Mouse (Mus musculus) thymus, adult 18-20 months (tissue): Measurements from ENCODE around the gene Siglecg.
A peak's percentile ranks its signal among the peaks of the same experiment; 100 is the strongest.
"Not testable (repeated sequence)": the region's sequence is repeated elsewhere in the genome, so short reads cannot be mapped to it uniquely, and the experiment has no call there.

Experiments
- DNase-seq, 2 experiments: peaks; one replicate each; pipeline ENCODE4 v3.0.0; 2022; ENCODE audit warnings: mixed read lengths in 2 of 2

Gene Siglecg

DNA sequence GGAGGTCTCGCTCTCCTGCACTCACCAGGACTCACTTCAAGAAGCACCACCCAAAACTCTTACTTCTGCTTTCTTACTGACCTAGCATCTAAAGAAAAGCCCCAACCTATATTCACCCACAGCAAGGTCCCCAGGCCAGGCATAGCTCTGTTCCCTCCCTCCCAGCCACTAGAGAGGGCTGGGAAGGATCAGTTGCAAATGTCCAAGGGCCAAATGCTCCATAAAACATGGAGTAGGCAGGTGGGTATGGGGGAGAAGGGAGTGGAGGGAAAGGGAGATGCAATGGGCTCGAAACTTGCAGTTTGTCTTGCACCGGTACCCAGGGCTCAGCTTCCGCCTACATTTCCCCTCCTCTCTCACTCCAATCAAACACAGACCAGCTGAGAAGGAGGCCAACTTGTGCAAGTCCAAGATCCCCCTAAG is at the start of gene Siglecg:
TSS of gene Siglecg (plus strand) at position 74 of the 423 bp plus-strand sequence.
- DNase-seq: no peak

DNA sequence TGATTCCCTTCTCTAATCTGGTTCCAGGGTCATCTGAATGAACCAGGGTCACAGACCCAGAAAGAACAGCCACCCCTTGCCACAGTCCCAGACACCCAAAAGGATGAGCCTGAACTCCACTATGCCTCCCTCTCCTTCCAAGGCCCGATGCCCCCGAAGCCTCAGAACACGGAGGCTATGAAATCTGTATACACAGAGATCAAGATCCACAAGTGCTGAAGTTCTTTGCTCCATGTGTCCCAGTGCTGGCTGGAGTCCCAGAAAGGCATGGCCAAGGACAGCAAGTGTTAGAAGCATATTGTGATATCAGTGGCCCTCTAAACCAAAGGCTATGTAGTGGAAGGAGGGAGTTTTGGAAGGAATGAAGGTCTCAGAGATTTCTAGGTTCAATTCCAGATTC is 49.4 kb upstream of the Siglecg start:
- no peak for DNase-seq

DNA sequence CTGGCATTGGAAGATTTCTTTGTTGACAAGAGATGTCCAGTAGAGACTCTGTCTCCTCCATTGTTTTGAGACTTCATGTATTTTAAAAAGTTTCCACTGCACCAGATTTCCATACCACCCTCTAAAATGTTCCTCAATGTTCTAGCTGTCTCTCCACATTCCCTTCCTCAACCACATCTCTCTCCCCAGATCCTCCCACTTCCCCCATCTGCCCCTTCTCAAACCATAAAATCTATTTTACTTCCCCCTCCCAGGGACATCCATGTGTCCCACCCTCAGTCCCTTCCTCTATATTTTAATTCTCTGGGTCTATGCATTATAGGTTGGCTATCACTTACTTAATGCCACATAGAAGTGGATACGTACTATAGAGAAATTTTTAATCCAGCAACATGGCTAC is 46.6 kb upstream of the Siglecg start:
- no peak for DNase-seq

DNA sequence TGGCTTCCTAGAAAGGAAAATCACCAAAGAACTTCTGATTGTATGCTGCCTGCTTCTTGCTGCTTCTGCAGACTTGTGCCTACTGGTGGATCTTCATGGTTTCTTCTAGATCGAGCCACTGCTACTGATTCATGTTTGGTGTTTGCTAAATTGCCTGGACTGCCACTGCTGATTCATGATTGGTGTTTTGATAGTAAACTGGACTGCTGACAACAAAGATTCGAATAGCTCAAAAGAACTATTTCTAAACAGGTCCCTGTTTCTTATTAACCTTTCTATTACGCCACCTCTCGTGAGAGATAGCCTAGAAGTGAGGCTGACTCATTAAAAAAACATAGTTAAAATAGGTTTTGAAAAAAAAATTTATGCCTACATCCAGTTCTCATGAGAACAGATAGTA is 46.0 kb upstream of the Siglecg start:
- no peak for DNase-seq

DNA sequence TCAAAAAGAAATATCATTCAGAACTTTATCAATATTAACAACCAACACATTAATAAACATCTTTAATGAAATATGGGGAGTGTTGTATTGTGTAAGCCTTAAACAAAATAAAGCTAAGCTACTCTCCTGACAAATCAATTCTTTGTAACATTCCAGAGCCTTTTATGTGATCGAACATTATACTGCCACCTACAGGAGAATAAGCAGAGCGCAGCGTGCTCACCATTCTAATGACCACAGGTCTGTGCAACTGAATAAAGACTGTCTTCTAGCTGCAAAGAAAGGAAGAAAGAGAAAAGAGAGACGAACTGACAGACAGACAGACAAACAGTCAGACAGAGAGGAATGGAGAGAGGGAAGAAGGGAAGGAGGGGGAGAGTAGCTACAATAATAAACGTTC is 29.8 kb upstream of the Siglecg start:
- DNase-seq: no peak

DNA sequence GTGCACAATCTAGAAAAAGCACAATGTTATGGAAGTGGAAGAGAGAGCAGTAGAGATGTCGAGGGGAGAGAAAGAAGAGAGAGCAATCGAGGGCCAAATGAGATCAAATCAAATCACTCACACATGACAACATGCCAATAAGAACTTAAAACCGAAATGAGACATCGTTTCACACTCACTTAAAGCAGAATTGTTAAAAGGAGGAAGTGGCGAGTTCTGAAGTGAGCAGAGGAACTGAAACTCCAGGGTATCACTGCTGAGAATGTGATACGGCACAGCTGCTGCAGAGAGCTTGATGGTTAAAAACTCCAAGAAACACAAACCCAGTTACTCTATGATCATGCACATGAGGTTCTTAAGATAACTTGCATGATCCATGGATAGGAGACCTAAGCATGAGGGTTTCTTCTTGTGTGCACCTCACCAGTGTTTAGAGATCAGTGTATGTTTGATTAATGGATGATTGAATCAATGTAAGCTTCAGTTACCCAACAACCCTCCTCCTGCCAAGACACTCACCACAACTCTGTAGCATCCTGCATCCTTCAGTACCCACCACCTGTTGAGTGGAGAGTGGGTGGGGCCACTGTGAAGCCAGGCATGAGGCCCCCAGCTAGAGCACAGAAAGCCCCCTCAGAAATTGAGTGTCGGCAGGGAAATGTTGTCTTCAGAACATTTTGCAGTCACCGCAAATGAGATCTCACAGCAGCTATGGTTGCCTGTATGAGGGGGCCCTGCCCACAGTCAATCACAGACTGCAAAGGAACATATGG is 15.5 kb upstream of the Siglecg start:
- no peak for DNase-seq

DNA sequence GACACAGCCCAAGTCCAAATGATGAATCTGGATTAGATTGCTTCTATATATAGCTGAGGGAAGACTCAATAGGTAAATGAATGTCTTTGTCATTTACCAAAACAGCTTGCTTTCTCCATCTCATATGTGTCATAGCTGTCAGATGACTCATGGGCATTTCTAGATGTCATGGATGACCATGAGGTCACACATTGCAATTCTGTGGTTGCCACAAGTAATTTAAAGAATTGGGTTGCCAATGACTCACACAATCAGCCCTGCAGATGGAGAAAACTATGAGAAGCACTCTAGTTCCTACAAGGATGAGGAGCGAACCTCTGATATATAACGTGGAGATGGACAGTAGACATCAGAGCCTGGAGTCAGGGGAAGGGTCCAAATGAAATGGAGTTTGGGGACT is 8.5 kb upstream of the Siglecg start:
- no peak for DNase-seq

DNA sequence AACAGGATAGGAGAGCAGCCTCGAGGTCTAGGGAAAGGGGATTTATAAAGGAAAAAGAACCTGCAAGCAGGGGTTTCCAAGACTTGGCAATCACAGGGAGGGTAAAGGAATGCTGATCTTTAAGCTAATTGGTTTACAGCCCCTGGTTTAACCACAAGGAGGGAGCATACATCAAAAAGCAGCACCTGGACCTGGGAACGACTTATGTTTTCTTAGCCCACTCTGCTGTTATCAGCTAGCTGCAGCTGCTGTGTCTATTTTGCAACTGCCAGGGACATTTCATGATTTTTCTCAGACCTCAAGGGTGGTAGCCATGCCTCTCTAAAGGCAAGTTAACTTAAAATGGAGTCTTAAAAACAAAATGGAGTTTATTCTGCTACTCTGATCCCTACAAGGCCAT is 5.3 kb upstream of the Siglecg start:
- no peak for DNase-seq

DNA sequence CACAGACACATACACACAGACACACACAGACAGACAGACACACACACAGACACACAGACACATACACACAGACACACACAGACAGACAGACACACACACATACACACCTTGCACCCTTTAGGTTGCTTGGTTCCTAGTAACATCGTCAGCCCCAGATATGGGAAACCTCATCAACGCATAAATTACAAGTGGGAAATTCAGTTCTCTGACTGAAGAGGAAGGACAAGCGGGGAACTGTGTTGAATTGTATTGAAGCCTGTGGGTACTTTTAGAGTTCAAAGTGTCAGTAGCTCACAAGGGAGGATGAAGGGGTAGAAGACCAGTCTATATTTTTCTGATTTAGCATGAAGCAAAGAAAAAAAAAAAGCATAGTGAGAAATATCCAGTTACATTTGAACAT is 431 bp upstream of the Siglecg start:
- no peak for DNase-seq

DNA sequence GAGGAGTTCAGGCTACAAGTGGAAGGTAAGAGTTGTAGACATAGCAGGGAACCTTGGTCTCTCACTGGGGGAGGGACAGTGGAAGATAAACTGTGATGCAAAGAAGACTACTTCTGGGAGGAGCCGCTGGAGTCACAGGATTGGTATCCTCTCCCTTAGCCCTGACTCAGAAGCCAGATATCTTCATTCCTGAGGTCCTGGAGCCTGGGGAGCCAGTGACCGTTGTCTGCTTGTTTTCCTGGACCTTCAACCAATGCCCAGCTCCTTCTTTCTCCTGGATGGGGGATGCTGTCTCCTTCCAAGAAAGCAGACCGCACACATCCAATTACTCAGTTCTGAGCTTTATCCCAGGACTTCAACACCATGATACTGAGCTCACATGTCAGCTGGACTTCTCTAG is 1.1 kb downstream of the Siglecg start:
- DNase-seq: no peak

DNA sequence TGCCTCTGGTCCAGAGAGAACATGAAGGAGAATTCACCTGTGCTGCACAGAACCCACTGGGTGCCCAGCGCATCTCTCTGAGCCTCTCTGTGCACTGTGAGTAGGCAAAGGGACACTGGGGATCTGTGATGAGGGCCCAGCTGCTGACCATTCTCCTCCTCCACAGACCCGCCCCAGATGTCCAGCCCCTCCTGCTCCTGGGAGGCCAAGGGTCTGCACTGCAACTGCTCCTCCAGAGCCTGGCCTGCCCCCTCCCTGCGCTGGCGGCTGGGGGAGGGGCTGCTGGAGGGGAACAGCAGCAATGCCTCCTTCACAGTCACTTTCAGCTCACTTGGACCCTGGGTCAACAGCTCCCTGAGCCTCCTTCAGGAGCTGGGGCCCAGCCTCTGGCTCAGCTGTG is 3.7 kb downstream of the Siglecg start:
- DNase-seq: not testable (repeated sequence)

DNA sequence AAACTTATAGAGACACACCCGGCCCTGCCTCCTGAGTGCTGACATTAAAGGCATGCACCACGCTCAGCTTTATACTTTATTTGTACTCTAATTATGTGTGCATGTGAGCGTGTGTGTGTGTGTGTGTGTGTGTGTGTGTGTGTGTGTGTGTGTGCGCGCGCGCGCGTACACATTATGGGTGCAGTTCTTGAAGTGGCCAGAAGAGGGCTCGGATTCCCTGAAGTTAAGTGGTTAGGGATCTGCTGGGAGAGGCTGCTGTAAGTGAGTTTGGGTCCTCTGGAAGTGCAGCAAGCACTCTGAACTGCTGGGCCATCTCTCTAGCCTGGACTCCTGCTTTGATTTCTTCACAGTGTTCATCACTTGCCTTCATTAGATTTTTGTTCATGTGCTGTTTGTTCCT is 9.3 kb downstream of the Siglecg start:
- no peak for DNase-seq

DNA sequence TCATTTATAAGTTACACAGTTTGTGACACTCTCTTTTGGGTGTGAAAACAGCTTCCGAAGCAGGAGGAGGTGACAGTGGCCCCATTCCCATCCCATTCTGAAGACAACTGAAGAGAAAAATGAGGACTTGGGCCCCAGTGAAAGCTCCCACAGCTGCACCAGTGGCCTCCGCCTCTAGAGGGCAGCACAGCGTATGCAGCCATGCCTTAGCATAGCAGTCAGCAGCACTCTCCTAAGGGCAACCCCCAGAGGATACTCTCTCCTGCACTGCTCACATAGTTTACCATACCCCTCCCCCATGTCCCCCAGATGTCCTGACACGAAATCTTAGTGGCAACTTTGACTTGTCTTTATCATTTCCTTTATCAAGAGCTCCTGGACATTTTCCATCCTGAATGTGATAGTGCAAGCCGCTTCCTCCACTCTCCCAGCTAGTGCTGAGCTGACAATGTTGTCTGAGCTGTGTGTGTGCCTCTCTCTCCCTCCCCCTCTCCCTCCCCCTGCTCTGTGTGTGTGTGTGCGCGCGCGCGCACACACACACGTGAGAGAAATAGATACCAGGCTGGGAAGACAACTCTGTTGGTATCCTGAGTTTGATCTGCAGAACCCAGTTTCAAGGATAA is 15.1 kb downstream of the Siglecg start:
- DNase-seq: peak; percentile 45 to 49

DNA sequence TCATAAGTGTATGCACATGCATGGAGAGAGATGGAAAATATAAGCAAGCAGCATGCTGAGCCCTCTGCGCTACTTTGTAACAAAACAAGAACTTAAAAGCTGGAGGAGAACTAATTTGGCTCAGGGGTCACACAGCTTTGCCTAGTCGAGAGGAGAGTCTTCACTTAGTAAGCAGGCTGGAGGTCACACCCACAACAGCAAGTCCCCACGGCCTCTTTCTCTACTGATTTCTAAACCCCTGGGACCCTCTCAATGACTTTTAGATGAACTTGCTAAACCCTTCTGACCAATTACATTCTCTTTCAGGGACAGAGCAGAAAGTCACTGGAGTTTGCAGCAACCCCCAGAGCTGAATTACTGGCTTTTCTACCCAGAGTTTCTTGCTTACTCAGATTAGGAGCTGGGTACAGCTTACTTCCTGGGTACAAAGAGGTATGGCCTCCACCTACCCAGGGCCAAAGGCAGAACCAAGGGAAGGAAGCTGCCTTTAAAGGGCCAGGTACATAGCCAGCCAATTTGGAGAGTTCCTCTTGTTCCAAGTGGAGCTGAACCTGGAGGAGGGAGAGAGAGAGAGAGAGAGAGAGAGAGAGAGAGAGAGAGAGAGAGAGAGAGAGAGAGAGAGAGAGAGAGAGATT is 16.1 kb downstream of the Siglecg start:
- no peak for DNase-seq

DNA sequence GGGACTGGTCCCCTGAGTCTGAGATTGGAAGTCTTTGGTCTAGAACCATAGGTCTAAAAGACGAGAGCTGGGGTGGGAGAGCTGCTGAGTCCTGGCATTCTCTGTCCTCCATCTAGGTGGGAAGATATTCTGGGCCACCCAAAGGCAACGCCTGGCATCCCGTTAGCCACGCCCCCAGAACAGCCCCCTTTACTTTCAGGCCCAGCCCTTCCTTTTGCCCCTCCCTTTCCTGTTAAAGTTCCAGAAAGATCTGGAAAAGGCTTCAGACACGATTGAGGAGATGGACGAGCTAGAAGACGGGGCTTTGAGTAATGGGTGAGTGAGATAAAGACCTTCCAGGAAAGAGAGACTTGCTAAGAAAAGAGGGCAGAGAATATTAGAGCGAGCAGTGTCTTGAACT is 19.4 kb downstream of the Siglecg start, which contains the start of gene Lim2:
TSS of gene Lim2 (plus strand) at position 265 of the 400 bp plus-strand sequence.
- DNase-seq: no peak

DNA sequence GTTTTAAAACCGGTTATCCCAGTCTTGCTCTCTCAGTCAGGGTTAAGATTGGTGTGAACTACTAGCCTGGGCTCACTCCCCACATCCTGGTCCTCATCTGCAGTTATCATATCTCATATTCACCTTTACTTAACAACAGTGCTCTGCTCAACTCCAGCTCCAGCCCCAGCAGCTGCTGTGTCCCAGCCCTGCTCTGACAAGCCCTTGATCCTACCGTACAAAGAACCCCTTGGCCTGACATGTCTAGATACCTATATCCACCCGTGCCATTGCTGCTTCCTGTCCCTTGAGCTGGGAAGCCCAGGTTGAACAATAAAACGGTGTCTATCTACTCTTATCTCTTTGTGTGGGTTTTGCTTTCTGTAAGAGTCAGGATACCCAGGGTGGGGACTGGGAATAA is 21.5 kb downstream of the Siglecg start:
- no peak for DNase-seq

DNA sequence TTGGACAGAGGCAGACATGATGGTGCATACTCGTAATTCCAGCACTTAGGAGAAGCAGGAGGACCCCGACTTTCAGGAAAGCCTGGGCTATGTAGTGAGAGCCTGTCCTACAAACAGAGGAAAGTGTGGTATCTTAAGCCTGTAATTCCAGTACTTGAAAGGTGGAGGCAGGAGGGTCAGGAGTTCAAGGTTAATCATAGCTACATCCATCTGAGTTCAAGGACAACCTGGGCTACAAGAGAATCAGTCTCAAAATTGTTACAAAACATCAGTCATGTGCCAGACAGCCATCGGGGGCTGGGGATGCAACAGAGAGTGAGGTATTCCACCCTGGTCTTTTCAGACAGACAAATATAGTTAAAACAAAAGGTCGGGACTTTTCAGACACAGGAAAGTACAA is 24.9 kb downstream of the Siglecg start:
- no peak for DNase-seq

DNA sequence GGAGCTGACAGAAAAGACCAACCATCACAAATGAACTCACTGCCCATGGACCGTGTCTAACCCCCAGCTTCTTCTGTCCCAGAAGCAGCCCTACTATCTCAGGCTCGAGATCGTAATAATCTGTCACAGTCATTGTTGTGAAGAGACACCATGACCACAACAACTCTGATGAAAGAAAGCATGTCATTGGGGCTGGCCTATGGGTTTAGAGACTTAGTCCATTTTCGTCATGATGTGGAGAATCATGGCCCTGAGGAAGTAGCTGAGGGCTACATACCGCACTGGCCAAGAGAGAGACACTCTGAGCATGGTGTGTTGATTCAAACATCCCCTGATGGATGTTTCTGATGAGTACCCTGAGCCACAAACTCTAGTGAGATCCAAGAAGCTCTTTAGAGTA is 26.7 kb downstream of the Siglecg start:
- DNase-seq: no peak

DNA sequence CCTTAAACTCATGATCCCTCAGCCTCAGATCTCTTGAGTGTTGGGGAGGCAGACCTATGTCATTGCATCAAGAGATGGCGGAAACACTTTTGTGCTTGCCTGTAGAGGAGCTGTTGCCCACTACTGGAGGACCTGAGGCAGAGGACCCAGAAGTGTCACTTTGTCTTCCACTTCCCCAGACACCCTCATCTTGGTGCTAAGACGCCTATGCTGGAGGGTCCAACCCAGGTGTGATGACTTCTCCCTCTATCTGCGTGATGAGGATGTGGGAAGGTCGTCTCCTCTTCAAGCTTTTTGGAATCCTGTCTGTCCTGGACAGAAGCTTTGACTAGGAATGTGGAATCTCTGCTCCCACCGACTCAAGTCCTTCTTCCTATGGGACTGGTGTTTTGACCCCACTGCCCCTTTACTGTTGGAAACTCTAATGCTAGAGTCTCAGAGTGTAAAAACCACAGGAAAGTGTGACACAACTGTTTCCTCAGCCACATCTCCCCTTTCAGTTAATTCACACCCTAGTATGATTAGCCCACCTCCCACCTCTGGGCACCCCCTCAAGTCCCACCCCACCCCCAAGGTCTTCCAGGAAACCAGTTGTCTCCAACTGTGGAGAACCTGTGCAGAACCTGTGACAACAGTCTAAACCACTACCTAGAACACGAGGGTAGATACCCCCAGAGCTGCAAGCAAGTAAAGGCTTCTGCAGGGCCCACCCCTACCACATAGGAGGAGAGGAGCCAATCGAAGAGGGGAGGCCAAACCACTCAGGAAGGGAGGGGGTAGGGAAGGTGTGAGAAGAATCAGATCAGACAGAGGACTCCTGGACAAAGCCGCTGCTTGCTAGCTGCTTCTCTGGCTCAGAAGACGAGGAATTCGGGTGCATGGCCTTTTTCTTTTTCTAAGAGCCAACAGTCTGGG is 28.6 kb downstream of the Siglecg start, which contains the start of gene Nkg7:
TSS of gene Nkg7 (plus strand) at position 733 of the 915 bp plus-strand sequence.
- DNase-seq: no peak

DNA sequence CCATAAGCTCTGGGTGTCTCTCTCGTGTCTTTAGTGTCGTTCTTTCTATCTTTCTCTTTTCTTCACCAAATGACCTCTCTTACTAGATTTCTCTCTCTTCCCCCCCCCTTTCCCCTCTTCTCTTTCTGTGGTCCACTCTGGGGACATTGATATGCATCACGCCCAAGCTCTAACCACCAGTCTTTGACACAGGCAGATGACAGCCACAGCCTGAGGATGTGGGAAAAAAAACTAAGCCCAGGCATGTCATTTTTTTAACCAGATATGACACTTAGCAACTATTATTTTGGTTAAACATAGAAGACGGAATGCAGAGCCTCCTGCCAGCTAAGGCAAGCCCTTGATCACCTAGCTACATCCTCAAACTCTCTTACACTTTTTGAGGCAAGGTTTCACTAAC is 30.6 kb downstream of the Siglecg start:
- DNase-seq: no peak

DNA sequence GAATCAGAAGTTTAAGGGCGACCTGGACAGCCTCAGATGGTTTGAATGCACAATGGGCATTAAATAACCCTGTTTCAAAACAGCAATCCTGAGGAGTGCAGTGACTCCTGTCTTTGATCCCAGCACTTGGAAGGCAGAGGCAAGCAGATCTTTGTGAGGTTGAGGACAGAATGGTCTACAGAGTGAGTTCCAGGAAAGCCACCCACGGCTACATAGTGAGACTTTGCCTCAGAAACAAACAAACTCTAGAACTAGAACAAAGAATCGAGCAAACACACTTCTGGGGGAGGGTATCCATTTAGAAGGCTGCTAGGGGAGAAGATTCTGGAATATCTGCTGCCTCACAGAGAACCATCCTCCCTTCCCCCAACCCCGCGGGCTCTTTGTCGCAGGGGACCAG is 32.5 kb downstream of the Siglecg start, which contains the start of gene Cldnd2:
TSS of gene Cldnd2 (plus strand) at position 301 of the 400 bp plus-strand sequence.
- DNase-seq: no peak

DNA sequence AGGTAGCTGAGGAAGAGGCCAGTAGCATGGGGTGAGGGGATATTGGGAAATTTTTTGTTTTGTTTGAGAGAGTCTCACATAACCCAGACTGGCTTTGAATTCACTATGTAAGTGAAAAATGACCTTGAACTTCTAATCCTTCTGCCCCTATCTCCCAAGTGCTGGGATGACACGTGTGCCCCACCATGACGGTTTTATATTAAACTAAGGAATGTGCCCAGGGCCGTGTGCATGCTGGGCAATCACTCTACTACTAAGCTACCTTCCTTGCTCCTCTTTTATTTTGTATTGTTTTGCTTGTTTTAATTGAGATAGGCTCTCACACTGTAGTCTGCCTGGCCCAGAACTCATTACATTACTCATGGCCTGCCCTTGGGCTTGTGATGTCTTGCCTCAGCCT is 33.1 kb downstream of the Siglecg start:
- no peak for DNase-seq

DNA sequence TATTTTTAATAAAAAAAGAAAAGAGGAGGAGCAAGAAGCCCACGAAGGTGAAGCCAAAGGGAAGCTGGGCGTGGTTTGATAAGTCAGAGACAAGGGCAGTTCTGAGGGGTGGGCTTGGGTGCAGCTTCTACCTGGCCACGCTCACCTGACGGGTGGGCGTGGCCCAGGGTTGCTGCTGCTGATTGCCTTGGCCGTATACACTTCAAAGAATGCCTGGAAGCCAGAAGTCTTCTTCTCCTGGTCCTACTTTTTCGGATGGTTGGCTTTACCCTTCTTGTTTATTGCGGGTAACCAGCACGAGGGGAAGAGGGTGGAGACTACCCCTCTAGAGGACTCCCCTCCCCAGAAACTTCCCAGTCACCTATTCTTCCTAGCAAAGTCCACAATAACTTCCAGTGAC is 34.7 kb downstream of the Siglecg start:
- no peak for DNase-seq
